Comparison of ENCODE assay signal across 17 mouse cellular contexts in genomic region chr19:10974238-10974865, GRCm38 (mm10). TPM values are rescaled to one million over a fixed set of nuclear protein-coding genes. Genes with fewer than 3 reads are reported as not detected.
DNase-seq lines count a peak whose midpoint lies in the region; ATAC-seq and TF ChIP-seq lines count a peak whose summit lies in the region.
"Had no signal": no experiment of that assay in that cellular context is flagged by ENCODE, and none has a peak within 500 bp of the region (broad histone marks: within the 10 kb centered on the region; RNA-seq: fewer than 3 reads in every experiment).

TSS of gene Ms4a10 (minus strand) at chr19:10974670.

- peak; percentile 25; the same call in 1 of the 2 replicates for TF ChIP-seq EP300 in liver, postnatal 0 days (IDR thresholded peaks at IDR 0.05; ENCODE audit: low read depth)

- no peak within 1 kb of the TSS for H3K9ac ChIP-seq in heart, embryonic 12.5 days
- no peak within 1 kb of the TSS for H3K9ac ChIP-seq in liver, postnatal 0 days (replicated peaks)
- peak within 1 kb of the TSS; percentile 8; the same call in 1 of the 2 replicates for H3K9ac ChIP-seq in intestine, embryonic 15.5 days
- no peak within 1 kb of the TSS for H3K9ac ChIP-seq in midbrain, postnatal 0 days (replicated peaks; ENCODE audit: low read length, poor library complexity, severe bottlenecking)

- TF ChIP-seq POLR2A in small intestine, adult 2 months (IDR thresholded peaks at IDR 0.05; ENCODE audit: low read depth, low read length), result peak; percentile 68; the same call in 1 of the 2 replicates

- no peak within 1 kb of the TSS for H3K4me2 ChIP-seq in heart, embryonic 12.5 days
- no peak within 1 kb of the TSS for H3K4me2 ChIP-seq in liver, postnatal 0 days (ENCODE audit: low read depth, low read length)
- peak within 1 kb of the TSS; percentile 42 for H3K4me2 ChIP-seq in intestine, embryonic 15.5 days (replicated peaks)
- H3K4me2 ChIP-seq in midbrain, postnatal 0 days (ENCODE audit: low read depth, low read length, poor library complexity, severe bottlenecking), result no peak within 1 kb of the TSS

- H3K27ac ChIP-seq in heart, embryonic 12.5 days (ENCODE audit: poor library complexity, severe bottlenecking), result no peak within 1 kb of the TSS
- H3K27ac ChIP-seq in liver, postnatal 0 days (ENCODE audit: low read depth), result peak within 1 kb of the TSS; percentile 29; the same call in 1 of the 2 replicates
- peak within 1 kb of the TSS; percentile 87 for H3K27ac ChIP-seq in intestine, embryonic 15.5 days
- peak within 1 kb of the TSS; percentile 95 for H3K27ac ChIP-seq in small intestine, adult 2 months (ENCODE audit: insufficient read depth, low read depth, low read length)
- H3K27ac ChIP-seq in midbrain, postnatal 0 days (ENCODE audit: low read depth, low read length), result no peak within 1 kb of the TSS

- peaks cover 7% of the 10 kb centered on the region for H3K9me3 ChIP-seq in heart, embryonic 12.5 days (replicated peaks)
- no peaks in the 10 kb centered on the region; the same call in 1 of the 2 replicates for H3K9me3 ChIP-seq in liver, postnatal 0 days (ENCODE audit: low read length)
- no peaks in the 10 kb centered on the region for H3K9me3 ChIP-seq in intestine, embryonic 15.5 days
- no peaks in the 10 kb centered on the region for H3K9me3 ChIP-seq in midbrain, postnatal 0 days (ENCODE audit: low read length)

- ATAC-seq in heart, embryonic 12.5 days (ENCODE audit: insufficient number of reproducible peaks, low FRiP score), result no peak; the same call in 1 of the 2 replicates
- 0 out of 2 replicates have a peak, but pooled peaks have one; percentile 20 for ATAC-seq in liver, postnatal 0 days
- ATAC-seq in intestine, embryonic 15.5 days, result peak; percentile 89
- no peak for ATAC-seq in midbrain, postnatal 0 days (ENCODE audit: low FRiP score)

- no peak for TF ChIP-seq CTCF in liver, postnatal 0 days (IDR thresholded peaks at IDR 0.05; ENCODE audit: low read depth)
- TF ChIP-seq CTCF in small intestine, adult 2 months (IDR thresholded peaks at IDR 0.05; ENCODE audit: extremely low read depth, insufficient read length, insufficient replicate concordance, low read depth, low read length), result no peak
- no peak for TF ChIP-seq CTCF in midbrain, postnatal 0 days (IDR thresholded peaks at IDR 0.05)

- no peaks in the 10 kb centered on the region; the same call in 1 of the 2 replicates for H3K27me3 ChIP-seq in heart, embryonic 12.5 days (replicated peaks)
- no peaks in the 10 kb centered on the region for H3K27me3 ChIP-seq in liver, postnatal 0 days (ENCODE audit: insufficient read depth, low read length)
- H3K27me3 ChIP-seq in intestine, embryonic 15.5 days (replicated peaks), result no peaks in the 10 kb centered on the region
- H3K27me3 ChIP-seq in small intestine, adult 2 months (ENCODE audit: control insufficient read depth, insufficient read depth, low read length), result no peaks in the 10 kb centered on the region
- H3K27me3 ChIP-seq in midbrain, postnatal 0 days (ENCODE audit: insufficient read depth, low read length), result no peaks in the 10 kb centered on the region

- DNase-seq in heart, adult 18-20 months, result peak; percentile 18 to 47
- DNase-seq in liver, postnatal 0 days, result no peak
- no peak for DNase-seq in liver
- no peak for DNase-seq in urinary bladder, adult 18-20 months (ENCODE audit: low spot score in 2 of 2)
- no peak for DNase-seq in midbrain, postnatal 0 days (ENCODE audit: low spot score)
- DNase-seq: cerebellum, adult 9-10 months; retina, postnatal 1 day; thymus, postnatal 4 days had no signal

- H3K36me3 ChIP-seq in heart, embryonic 12.5 days, result no peaks in the 10 kb centered on the region
- no peaks in the 10 kb centered on the region for H3K36me3 ChIP-seq in liver, postnatal 0 days (replicated peaks; ENCODE audit: insufficient read depth, low read length)
- H3K36me3 ChIP-seq in intestine, embryonic 15.5 days, result no peaks in the 10 kb centered on the region
- no peaks in the 10 kb centered on the region for H3K36me3 ChIP-seq in small intestine, adult 2 months (ENCODE audit: control insufficient read depth, insufficient read depth, low read length)
- no peaks in the 10 kb centered on the region for H3K36me3 ChIP-seq in midbrain, postnatal 0 days (ENCODE audit: insufficient read depth, low read length)

- WGBS in heart, embryonic 12.5 days, result 21% methylated on average over 4 of the region's 4 CpGs
- 38% methylated on average over 4 of the region's 4 CpGs for WGBS in liver, postnatal 0 days (ENCODE audit: insufficient replicate concordance)
- 13% methylated on average over 4 of the region's 4 CpGs for whole genome bisulfite sequencing in intestine, embryonic 15.5 days
- 11% methylated on average over 4 of the region's 4 CpGs for WGBS in small intestine, adult 2 months
- 74% methylated on average over 4 of the region's 4 CpGs for WGBS in midbrain, postnatal 0 days

- H3K4me3 ChIP-seq in heart, embryonic 12.5 days, result no peak within 1 kb of the TSS
- H3K4me3 ChIP-seq in liver, postnatal 0 days (ENCODE audit: low read depth, low read length), result no peak within 1 kb of the TSS
- no peak within 1 kb of the TSS for H3K4me3 ChIP-seq in intestine, embryonic 15.5 days (replicated peaks)
- H3K4me3 ChIP-seq in small intestine, adult 2 months (ENCODE audit: low read depth, low read length), result peak within 1 kb of the TSS; percentile 56
- H3K4me3 ChIP-seq in midbrain, postnatal 0 days (ENCODE audit: low read depth, low read length), result no peak within 1 kb of the TSS
- H3K4me3 ChIP-seq: erythroblast, embryonic 14.5 days; megakaryocyte, embryonic 14.5 days had no signal

- peaks cover 13% of the 10 kb centered on the region for H3K4me1 ChIP-seq in heart, embryonic 12.5 days (replicated peaks)
- H3K4me1 ChIP-seq in liver, postnatal 0 days (ENCODE audit: insufficient read depth), result peaks cover under 1% of the 10 kb centered on the region
- peaks cover 28% of the 10 kb centered on the region for H3K4me1 ChIP-seq in intestine, embryonic 15.5 days (replicated peaks)
- H3K4me1 ChIP-seq in small intestine, adult 2 months (ENCODE audit: control insufficient read depth, insufficient read depth, insufficient read length, low read length), result peaks cover 24% of the 10 kb centered on the region; the same call in 1 of the 2 replicates
- H3K4me1 ChIP-seq in midbrain, postnatal 0 days (ENCODE audit: insufficient read depth, low read length), result no peaks in the 10 kb centered on the region

RNA-seq across cellular contexts. Expression of gene Ms4a10, which starts in this region (rescaled TPM):
- total RNA-seq in heart, adult 18-20 months (2021), result not detected
- not detected in 2 replicates for polyA plus RNA-seq in heart, embryonic 12.5 days (2016; fragmentation: Nextera tagmentation; extraction: Ambion mirVana)
- not detected in 2 replicates for polyA plus RNA-seq in liver, postnatal 0 days (2015; fragmentation: Nextera tagmentation; extraction: Ambion mirVana)
- 37.4 and 51.1 TPM in 2 replicates for polyA plus RNA-seq in intestine, embryonic 15.5 days (2015; fragmentation: Nextera tagmentation; extraction: Ambion mirVana)
- 103 and 341 TPM in 2 replicates for polyA plus RNA-seq in small intestine, adult 2 months (2012; rRNA removed)
- not detected in 2 replicates for total RNA-seq in midbrain, postnatal 0 days (2014; rRNA removed)
- polyA plus RNA-seq in midbrain, postnatal 0 days (2015; fragmentation: Nextera tagmentation; extraction: Ambion mirVana), result not detected in 2 replicates
- total RNA-seq: CH12.LX; heart, postnatal 36 days; layer of hippocampus, adult 8-10 months; left cerebral cortex, postnatal 25 days had no signal
- polyA plus RNA-seq: erythroblast, embryonic 14.5 days had no signal

Comparison
In these comparisons a context has a peak if more than half of its experiments do, and no peak if none do; other contexts are left out.
1. RNA of gene Ms4a10 (polyA plus RNA-seq): 103 to 341 TPM in small intestine, adult 2 months and 37.4 to 51.1 TPM in intestine, embryonic 15.5 days; not detected in heart, embryonic 12.5 days, not detected in liver, postnatal 0 days and not detected in midbrain, postnatal 0 days; every median in the first group is over 10 times any median in the second.
2. Peak in DNase-seq in heart, adult 18-20 months; RNA of the gene not detected or under 1 TPM.
3. Peak in ATAC-seq and H3K27ac ChIP-seq in liver, postnatal 0 days; RNA of the gene not detected or under 1 TPM.
4. H3K27ac ChIP-seq: peak in intestine, embryonic 15.5 days (single experiment) and small intestine, adult 2 months (single experiment); none in heart, embryonic 12.5 days (single experiment) and midbrain, postnatal 0 days (single experiment).